Mouse (Mus musculus): ENCODE results near the gene Osbpl8.
"Not testable (repeated sequence)": the region's sequence is repeated elsewhere in the genome, so short reads cannot be mapped to it uniquely, and the experiment has no call there.

Osbpl8 gene

DNA sequence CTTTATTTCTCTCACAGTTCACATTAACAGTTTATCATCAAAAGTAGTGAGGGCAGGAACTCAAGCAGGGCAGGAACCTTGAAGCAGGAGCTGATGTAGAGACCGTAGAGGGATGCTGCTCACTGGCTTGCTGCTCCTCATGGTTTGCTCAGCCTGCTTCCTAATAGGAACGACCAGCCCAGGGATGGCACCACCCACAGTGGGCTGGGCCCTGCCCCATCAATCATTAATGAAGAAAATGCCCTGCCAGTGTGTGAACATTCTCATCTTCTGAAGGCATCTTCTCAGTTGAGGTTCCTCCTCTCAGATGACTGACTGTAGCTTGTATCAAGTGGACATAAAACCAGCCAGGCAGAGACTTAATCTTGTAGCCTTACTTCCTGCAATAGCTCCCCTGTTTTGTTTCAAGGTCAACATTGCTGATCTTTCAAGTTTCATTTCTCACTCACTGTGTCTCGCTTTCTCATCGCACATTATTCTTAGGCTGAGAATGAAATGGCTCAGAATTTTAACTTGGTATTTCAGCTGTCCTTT is 24.5 kb downstream of the Osbpl8 start:
- no peak for DNase-seq

DNA sequence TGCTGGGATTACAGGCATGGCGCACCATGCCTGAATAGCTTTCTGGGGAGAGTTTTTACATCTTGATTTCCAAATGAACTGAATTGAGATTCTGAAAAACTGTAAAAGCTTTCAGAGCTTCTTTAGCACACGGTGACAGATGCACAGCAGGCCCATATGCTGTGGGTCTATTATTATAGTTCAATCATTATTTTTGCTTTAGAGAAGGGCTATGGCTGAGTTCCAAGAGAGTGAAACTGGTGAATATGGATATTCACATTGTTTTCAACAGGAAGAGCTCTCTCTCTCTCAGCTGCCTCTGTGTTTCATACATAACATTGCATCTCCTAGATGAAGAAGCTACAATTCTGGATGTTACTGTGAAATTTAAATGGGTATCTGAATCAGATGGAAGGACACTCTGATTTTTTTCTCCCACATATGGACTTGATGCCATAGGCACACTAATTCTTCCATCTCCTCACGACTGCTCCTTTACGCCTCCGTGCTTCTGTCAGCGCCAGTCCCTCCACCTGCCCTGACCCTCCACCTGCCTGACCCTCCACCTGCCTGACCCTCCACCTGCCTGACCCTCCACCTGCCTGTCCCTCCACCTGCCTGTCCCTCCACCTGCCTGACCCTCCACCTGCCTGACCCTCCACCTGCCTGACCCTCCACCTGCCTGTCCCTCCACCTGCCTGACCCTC is 25.7 kb downstream of the Osbpl8 start:
- peak; percentile 71 for DNase-seq

DNA sequence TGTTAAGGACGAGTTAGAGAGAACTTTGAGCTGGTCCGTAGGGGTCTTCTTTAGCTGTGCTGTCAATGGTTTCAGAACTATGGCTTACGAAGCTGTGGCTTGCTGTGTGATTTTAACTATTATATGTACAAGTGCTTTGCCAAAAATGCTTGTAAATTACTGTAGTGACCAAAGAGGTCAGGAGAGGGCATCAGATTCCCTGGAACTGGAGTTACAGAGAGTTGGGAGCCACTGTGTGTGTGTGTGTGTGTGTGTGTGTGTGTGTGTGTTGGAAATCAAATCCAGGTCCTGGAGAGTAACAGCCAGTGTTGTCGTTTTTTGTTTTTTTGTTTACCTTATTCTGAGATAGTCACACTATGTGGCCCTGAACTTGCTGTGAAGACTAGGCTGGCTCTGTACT is 29.0 kb downstream of the Osbpl8 start:
- no peak for DNase-seq

DNA sequence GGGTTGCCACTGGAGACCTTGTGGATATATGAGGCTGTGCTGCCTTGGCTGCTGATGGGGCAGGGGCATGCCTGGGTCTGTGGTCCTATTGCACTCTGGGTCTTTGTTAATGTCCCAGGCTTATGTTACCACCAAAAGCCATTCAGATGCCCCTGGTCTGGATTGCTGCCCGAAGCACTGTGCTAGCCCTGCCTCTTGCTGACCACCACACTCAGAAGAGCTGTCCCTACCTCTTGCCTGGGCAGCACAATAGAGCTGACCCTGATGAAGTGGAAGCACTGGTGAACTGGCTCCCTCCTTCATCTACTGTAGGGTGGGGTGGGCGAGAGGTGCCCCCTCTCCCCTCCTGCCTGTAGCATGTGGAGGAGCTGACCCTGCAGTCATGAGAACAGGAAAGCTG is 31.6 kb downstream of the Osbpl8 start:
- no peak for DNase-seq

DNA sequence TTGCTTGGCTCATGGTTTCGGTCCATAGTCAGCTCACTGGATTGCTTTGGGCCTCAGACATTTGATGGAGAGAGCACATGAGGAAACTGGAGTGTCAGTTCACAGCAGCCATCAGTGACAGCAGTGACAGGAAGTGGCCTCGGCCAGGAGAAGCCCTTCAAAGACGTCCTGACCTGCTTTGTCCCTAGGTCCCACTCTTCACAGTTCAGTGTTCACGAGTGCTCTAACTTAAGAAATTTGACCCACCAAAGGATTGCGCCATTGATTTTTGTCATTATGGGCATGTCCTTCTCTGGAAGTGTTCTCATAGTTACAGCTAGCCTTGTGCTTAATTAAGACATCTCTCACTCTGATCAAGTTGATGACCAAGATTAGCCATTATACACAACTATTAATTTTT is 34.2 kb downstream of the Osbpl8 start:
- DNase-seq = not testable (repeated sequence)

DNA sequence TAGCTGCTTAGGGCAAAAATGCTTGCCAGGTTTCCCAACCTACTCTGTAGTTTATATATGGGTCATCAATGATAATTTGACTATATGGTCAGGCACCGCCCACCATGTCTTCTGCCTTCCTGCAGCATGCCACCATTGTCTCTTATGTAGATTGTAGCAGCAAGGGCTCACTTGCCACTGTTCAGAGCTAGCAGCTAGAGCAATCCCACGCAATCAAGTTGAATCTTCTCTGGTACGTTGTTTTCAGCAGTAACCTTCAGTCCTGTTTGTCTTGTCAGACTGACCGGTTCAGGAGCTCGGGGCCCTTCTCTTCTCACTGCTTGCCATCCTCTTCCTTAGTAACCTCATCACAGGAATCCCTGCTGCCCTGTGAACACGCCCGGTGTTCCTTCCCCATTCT is 36.6 kb downstream of the Osbpl8 start:
- no peak for DNase-seq

DNA sequence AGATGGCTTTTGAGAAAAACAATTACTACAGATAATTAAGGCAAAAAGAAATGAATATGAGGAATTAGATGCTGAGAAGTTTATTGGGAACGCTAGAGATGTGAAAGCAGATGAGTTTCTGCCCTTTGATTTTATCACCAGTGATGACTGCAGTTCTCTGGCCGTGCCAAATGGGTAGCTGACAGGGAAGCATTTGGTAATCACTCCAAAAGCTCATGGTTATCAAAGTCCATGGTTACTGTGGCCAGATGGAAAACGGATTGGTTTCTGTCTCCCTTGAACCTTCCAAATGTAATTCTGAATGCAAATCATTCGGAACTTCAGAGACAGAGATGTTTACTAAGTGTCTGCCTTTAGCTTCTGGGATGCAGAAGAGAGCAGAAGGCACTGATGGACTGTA is 37.1 kb downstream of the Osbpl8 start:
- DNase-seq = no peak

DNA sequence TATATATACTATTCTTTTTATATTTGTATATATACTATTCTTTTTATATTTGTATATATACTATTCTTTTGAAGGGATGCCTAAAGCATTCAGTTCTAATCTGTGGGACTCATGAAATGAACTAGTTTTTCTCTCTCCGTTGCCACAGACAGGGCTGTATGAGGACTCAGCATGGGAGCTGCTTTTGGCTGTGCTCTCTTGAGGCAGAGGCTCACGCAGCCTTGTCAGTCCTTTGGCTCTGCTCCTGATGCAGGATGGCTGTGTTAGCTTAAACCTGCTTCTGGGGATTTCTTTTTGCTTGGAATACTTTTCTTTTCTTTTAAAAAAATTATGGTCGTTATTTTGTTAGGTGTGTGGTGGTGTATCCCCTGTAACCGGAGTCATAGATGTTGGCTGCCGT is 39.5 kb downstream of the Osbpl8 start:
- DNase-seq = no peak

DNA sequence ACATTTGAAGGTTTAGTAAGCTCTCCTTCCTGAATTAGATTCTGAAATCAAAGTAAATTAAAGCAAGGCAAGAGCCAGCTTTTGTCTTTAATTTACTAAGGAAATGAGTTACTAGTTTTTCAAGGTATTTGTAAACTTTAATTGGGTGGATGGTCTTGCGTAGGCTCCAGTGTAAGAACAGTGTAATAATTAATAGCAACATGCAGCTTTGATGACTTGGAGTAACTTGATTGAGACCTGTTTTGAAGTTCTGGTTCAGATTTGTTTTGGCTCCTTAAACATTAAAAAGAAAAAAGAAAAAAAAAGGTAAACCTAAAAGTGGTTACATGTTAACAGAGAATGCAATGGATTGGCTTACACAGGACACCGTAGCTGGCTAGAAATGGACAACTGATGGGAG is 40.9 kb downstream of the Osbpl8 start:
- DNase-seq = no peak

DNA sequence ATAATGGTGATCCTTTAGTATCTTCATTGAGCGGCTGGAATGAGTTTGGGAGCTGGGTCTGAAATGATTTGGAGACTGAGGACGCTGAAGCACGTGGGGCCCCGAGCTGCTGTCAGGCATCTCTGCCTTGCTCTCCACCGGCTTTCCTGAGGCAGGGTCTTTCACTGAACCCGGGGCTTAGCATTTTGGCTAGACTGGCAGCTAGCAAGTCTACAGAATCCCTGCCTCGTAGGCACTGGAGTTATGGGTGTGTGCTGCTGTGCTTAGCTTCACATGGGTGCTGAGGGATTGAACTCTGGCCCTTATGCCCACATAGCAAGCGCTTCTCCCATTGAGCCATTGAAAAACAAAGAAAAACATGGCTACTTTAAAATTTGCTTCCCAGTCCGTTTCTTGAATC is 42.8 kb downstream of the Osbpl8 start:
- no peak for DNase-seq

DNA sequence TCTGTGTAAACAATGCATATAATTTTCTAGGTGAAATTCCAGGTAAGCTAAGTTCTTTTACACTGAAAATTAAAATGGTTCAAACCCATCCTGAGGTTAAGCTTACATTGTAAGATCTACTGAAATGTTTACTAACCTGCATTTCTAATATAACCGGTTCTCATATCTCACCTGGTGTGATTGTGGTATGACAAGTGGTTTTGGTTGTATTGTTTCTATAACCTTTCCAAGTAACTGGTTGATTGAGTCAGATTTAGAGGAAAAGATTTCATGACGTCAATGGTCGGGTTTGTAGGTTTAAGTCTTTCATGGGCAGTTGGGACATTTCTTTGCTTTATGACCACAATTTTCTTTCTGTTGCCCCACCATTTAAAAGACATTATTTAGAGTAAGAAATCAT is 49.5 kb downstream of the Osbpl8 start:
- DNase-seq = no peak

DNA sequence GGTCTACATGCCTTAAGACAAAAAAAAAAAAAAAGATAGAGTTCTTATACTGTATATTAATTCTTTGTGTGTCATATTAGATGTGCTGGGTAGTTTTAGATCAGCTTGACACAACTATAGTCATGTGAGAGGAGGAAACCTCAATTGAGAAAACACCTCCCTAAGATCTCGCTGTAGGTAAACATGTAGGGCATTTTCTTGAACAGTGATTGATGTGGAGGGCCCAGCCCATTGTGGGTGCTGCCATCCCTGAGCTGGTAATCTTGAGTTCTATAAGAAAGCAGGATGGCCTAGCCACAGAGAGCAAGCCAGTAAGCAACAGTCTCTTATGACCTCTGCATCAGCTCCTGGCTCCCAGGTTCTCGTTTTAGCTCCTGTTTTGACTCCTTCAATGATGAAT is 50.1 kb downstream of the Osbpl8 start:
- DNase-seq = no peak

DNA sequence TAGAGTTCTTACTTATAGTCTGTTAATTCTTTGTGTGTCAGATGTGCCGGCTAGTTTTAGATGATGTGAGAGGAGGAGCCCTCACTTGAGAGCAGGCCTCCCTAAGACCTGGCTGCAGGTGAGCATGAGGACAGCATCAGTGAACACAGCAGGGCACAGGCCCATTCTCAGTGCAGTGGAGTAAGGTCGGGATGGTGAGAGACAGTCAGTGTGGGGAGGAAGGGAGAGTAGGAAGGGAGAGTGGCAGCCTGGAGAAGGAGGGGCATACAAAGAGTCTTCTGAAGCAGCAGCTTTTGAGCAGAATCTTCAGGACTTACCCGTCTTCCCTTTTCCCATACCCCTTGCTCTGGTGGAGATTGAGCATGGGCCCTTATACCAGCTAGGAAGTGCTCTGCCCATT is 51.0 kb downstream of the Osbpl8 start:
- DNase-seq = no peak

DNA sequence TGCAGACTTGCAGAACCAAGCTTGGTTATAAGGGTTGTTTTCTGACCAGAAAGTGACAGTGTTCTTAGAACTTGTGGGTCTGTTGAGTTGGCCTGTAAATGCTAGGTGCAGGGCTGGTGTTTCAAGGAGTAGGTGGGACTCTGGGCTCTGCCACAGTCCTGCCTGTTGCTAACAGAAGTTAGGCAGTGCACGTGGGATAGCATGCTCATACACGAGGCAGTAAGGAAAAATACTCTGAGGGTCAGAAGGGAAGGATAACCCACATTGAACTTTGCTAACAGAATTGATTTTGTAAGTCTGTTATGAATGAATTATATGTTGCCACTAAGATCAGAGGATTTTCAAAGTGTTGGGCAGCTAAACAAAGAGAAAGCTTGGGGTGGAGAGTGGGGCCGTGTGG is 51.6 kb downstream of the Osbpl8 start:
- DNase-seq = no peak

DNA sequence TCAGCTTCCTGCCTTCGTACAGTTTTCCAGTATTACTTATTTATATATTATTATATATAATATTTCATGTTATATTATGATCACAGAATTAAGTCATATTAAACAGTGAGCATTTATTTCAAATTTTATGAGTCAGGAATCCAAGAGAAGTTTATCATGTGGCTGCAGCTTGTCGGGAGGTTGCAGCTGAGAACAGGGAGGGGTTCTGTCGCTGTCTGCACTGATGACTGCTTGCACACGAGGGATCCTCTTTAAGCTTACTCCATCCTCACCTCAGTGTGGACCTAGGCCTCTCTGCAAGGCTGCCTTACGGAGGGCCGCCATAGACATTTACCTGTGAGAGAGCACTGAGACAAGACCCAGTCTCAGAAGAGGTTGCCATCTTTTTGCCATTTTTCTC is 58.0 kb downstream of the Osbpl8 start:
- DNase-seq = no peak

DNA sequence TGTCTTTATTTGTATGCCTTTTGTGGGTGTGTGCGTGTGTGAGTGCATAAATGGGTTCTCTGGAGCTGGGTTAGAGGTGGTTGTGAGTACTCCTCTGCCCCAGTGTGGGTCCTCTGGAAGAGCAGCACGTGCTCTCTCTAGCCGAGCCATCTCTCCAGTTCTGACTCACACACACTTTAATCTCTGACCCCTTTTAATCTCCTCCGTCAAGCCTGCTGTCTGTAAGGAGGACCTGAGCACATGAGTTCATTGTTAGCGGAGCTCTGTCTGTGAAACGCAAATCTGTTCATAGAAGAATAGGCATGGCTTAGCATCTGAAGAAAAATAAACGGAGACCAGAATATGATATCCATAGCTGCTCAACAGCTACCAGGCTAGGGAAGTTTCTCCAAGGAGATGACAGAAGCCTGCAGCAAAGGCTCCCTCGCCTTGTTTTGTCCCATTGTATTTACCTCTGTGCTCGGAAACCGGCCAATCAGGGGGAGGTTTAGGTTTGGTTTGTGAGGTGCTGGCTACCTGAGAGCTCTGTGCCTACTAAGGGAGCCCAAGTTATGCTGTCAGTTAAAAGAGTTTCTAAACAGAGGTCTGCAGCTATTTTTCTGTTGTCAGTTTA is 58.8 kb downstream of the Osbpl8 start:
- DNase-seq = no peak

DNA sequence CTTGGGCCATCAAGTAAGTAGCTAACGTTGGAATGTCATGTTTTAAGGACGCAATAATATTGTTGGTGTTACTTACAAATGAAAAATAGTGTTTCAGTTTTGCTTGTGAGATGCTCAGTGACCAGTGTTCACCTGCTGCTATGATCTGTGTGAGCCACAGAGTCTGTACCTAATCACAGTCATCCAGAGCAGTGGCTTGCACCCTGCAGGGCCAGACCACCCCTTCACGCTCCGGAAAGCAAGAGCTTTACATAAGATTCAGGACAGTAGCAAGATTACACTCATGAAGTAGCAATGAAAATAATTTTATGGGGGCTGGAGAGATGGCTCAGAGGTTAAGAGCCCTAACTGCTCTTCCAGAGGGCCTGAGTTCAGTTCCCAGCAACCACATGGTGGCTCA is 60.1 kb downstream of the Osbpl8 start:
- no peak for DNase-seq

DNA sequence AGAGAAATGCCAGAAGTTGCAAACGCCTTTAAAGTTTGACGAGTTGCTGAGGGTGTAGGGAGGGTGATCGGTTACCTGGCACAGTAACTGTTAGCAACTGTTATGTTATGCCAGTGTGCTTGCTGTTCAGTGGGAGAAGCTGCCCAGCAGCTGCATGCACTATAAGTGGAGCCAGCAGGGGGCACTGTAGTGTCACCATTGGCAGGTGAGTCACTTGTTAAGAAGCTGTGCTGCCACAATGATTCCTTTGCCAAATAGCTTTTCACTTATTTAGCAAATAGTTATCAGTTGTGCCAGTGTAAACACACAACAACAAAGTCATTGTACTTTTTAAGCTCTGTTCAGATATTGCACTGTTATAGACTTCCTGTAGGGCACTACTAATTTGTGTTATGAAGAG is 62.0 kb downstream of the Osbpl8 start:
- peak; percentile 82 for DNase-seq

DNA sequence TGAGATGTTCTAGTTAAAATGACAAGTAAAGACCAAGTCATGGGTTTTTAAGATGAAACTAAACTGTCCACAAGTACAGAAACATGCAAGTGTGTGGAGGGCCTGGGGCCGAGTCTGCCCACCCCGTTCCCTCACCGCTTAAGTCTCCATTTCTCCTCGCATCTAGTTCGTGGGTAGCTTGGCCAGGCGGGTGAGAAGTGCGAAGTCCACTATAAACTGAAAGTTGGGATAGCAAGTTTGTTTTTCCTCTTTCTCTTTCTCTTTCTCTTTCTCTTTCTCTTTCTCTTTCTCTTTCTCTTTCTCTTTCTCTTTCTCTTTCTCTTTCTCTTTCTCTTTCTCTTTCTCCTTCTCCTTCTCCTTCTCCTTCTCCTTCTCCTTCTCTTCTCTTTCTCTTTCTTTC is 67.7 kb downstream of the Osbpl8 start:
- not testable (repeated sequence) for DNase-seq

DNA sequence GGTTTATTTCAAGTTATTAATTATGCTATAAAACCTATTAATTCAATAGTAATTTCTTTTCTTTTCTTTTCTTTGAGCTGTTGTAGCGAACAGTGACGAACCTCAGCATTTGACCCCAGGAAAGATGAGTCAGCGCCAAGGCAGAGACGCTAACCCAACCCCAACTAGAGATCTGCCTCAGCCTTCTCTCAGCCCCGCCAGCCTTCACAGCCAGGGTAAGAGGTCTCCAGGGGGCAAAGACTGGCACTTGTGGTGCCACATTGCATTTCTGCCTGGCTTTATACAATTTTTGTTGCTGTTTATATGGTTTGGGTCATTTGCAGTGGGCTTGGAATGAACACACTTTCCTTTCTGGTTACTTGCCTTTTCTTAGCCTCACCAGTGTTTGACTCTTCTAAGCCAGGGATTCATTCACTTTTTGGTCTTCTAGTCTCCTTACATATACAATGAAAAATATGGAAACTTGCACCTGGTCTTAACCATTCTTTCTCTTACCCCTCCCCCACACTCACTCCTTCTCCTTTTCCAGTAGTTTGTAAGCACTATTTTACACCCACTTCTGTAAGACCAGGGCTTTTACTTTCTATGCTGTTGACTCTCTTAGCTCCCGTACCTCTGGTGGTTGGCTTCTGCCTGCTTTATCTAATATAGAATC is 69.1 kb downstream of the Osbpl8 start:
- DNase-seq = no peak

DNA sequence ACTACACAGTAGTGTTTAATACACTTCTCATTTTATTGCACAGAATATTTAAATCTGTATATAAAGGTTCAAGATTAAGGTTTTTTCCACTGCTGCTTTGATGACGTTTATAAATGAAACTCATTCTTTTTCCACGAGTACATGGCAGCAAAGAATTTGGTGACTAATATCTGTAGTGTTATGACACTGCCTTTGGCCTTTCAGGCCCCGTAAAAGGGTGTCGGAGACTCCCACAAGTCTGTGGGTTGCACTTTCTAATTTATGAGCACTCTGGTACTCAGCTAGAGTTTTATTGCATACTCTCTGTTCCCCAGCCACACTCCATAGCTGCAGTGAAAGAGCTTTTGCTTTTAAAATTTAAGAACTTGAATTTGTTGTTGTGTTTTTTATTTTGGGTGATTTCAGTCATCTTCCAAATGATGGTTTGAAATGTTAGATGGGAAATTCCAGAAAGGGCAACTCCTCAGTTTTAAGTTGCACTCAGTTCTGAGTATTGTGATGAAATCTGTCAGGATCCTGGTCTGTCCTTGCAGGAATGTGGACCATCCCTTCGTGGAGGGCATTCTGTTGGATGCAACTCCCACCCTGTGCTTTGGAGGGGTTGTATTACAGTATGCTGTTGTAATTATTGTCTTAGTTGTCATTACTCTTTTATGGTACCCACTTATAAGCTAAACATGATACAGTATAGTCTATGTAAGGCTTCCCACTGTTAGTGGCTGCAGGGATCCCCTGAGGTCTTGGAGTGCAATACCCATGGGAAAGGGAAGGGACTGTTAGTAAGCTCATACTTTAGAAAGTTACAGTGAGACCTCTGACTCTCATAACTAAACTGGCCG is 70.1 kb downstream of the Osbpl8 start:
- no peak for DNase-seq

DNA sequence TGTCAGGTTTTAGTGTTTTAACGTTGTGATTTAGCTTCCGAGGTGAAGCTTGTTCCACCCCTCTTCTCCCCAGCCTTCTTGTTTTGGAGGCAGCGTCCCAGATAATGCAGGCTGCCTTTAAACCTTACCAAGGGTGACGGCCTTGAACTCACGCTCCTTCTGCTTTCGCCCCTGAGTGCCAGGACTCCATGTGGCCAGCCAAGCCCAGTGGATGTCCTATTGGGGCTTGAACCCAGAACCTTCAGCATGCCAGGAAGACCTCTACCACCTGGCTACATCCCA is 70.7 kb downstream of the Osbpl8 start:
- DNase-seq = no peak

DNA sequence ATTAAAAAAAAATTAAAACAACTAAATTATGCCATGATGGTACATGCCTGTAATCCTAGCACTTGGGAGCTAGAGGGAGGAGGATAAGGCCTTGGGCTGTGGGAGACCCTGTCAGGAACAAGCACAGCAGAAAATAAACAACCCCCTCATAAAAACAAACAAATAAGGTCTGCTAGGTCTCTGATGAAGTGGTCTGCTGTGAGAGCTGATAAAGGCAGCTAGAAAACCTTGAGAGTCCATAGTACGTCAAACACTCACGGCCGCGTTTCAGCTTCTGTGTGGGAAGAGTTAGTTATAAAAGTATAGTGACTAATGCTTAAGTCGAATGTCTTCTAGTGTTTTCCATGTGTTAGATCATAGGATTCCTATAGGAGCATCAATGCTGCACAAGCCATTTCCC is 72.9 kb downstream of the Osbpl8 start:
- no peak for DNase-seq

DNA sequence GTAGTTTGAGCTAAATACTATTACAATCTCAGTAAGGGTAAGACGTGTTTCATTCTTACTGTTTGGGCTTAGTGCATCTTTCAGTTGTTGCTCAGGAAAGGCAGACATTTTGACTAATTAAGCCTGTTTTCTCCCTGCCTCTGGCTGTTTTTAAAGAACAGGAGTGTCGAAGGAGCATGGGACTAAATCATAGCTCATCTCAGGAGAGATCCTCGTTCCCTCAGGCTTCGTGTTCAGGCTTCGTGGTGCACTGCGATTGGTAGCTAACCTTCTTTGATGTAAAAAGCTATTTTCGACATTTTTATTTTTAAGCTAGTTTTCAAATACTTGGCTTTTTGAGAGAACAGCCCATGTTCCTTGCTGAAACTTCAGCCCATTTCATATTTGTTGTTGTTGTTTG is 78.1 kb downstream of the Osbpl8 start:
- DNase-seq = no peak
